Mouse (Mus musculus): ENCODE measurements at regions not wholly inside any gene's neighbourhood (a gene's known extent, or its start where the extent isn't known, plus 50 kb on each side); places are given as distances from the start of the nearest gene placed in this dataset.
"Not testable (repeated sequence)": the region's sequence is repeated elsewhere in the genome, so short reads cannot be mapped to it uniquely, and the experiment has no call there.

GRCm38 (mm10) chr12:62631888-62632490 lies 1109.0 kb downstream of the Lrfn5 start:
- DNase-seq = peak; percentile 59
- intact Hi-C loops (cut with DNase I) = no loop called here

GRCm38 (mm10) chr12:62664602-62665001 lies 1141.7 kb downstream of the Lrfn5 start:
- intact Hi-C loops (cut with DNase I) = no loop called here
- no peak for DNase-seq

DNA sequence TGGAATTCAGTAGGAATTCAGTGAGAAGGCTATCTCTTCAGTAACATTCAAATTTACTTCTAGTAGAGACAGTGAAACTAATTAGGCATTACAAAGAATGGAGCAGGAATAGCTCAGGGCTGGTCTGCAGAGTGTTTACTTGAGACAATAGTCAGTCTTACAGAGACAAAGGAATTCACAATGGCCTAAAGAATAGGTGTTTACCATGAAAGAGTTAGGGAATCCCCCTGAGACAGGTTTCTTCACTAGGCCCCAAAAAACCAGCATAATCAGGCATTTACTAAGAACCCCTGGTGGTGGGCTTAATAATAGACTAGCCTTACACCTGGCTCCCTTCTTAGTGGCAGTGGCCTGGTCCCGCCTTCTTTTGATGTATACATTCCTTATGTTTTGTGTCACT lies 1184.2 kb downstream of the Lrfn5 start:
- DNase-seq; intact Hi-C loops (cut with DNase I): not testable (repeated sequence)

Measured in left cerebral cortex, postnatal 4 days (tissue).